Mouse (Mus musculus): ENCODE results near the gene Mb21d2. TPM values are rescaled to one million over a fixed set of nuclear protein-coding genes. Genes with fewer than 3 reads are reported as not detected.

Mb21d2 gene
- polyA plus RNA-seq, 1 experiment from 2014 or later: 5.6 TPM

GRCm38 (mm10) chr16:28930426-28930825 lies 953 bp upstream of the Mb21d2 start:
- Histone ChIP-seq H3K4me3 (ENCODE audit: low read length) (peak overlapping the region; percentile 74), H3K27me3 (ENCODE audit: control insufficient read depth, insufficient read depth, low read depth, low read length) (peaks cover 3% of the 10 kb centered on the region; the same call in 1 of the 2 replicates), H3K9ac (ENCODE audit: low read length) (no peak overlapping the region; the same call in 1 of the 2 replicates), H3K4me1 (replicated peaks; ENCODE audit: control insufficient read depth, insufficient read depth, low read length) (peaks cover 10% of the 10 kb centered on the region), H3K36me3 (ENCODE audit: control insufficient read depth, insufficient read depth, low read length) (no peaks in the 10 kb centered on the region), H3K9me3 (ENCODE audit: control insufficient read depth, low read length) (no peaks in the 10 kb centered on the region), H3K4me2 (ENCODE audit: low read depth, low read length) (peak overlapping the region; percentile 80), H3K27ac (ENCODE audit: low read length) (no peak overlapping the region)
- ATAC-seq (ENCODE audit: low read depth): no peak
- 16% methylated on average over 5 of the region's 5 CpGs for WGBS

GRCm38 (mm10) chr16:28929686-28930291 lies 316 bp upstream of the Mb21d2 start:
- under 1% methylated on average over 54 of the region's 66 CpGs for WGBS
- Histone ChIP-seq H3K36me3 (ENCODE audit: control insufficient read depth, insufficient read depth, low read length) (no peaks in the 10 kb centered on the region), H3K4me1 (replicated peaks; ENCODE audit: control insufficient read depth, insufficient read depth, low read length) (peaks cover 12% of the 10 kb centered on the region), H3K4me3 (ENCODE audit: low read length) (peak overlapping the region; percentile 74), H3K27ac (ENCODE audit: low read length) (peak overlapping the region; percentile 92), H3K4me2 (ENCODE audit: low read depth, low read length) (peak overlapping the region; percentile 80), H3K9ac (ENCODE audit: low read length) (peak overlapping the region; percentile 78), H3K27me3 (ENCODE audit: control insufficient read depth, insufficient read depth, low read depth, low read length) (peaks cover 3% of the 10 kb centered on the region; the same call in 1 of the 2 replicates), H3K9me3 (ENCODE audit: control insufficient read depth, low read length) (no peaks in the 10 kb centered on the region)
- ATAC-seq (ENCODE audit: low read depth): peak; percentile 78

GRCm38 (mm10) chr16:28928466-28928814 lies 1.0 kb downstream of the Mb21d2 start:
- H3K4me2 ChIP-seq (ENCODE audit: low read depth, low read length): peak overlapping the region; percentile 80
- peaks cover 12% of the 10 kb centered on the region for H3K4me1 ChIP-seq (replicated peaks; ENCODE audit: control insufficient read depth, insufficient read depth, low read length)
- 1% methylated on average over 10 of the region's 10 CpGs for WGBS
- peak; percentile 57 for ATAC-seq (ENCODE audit: low read depth)
- H3K4me3 ChIP-seq (ENCODE audit: low read length): peak overlapping the region; percentile 74
- H3K27ac ChIP-seq (ENCODE audit: low read length): peak overlapping the region; percentile 92
- peak overlapping the region; percentile 78 for H3K9ac ChIP-seq (ENCODE audit: low read length)
- H3K27me3 ChIP-seq (ENCODE audit: control insufficient read depth, insufficient read depth, low read depth, low read length): peaks cover 3% of the 10 kb centered on the region; the same call in 1 of the 2 replicates
- no peaks in the 10 kb centered on the region for H3K36me3 ChIP-seq (ENCODE audit: control insufficient read depth, insufficient read depth, low read length)
- H3K9me3 ChIP-seq (ENCODE audit: control insufficient read depth, low read length): no peaks in the 10 kb centered on the region

GRCm38 (mm10) chr16:28927381-28927780 lies 2.1 kb downstream of the Mb21d2 start:
- no peak overlapping the region for H3K27ac ChIP-seq (ENCODE audit: low read length)
- no peak overlapping the region for H3K9ac ChIP-seq (ENCODE audit: low read length)
- 62% methylated on average over 9 of the region's 9 CpGs for WGBS
- no peak for ATAC-seq (ENCODE audit: low read depth)
- no peaks in the 10 kb centered on the region for H3K36me3 ChIP-seq (ENCODE audit: control insufficient read depth, insufficient read depth, low read length)
- no peaks in the 10 kb centered on the region for H3K9me3 ChIP-seq (ENCODE audit: control insufficient read depth, low read length)
- H3K4me2 ChIP-seq (ENCODE audit: low read depth, low read length): no peak overlapping the region
- H3K4me1 ChIP-seq (replicated peaks; ENCODE audit: control insufficient read depth, insufficient read depth, low read length): peaks cover 12% of the 10 kb centered on the region
- H3K27me3 ChIP-seq (ENCODE audit: control insufficient read depth, insufficient read depth, low read depth, low read length): peaks cover 3% of the 10 kb centered on the region; the same call in 1 of the 2 replicates
- H3K4me3 ChIP-seq (ENCODE audit: low read length): no peak overlapping the region

- ATAC-seq (ENCODE audit: low read depth): no peak; the same call in 1 of the 2 replicates
Observed at GRCm38 (mm10) chr16:28919320-28919885, 10.1 kb downstream of the Mb21d2 start.

GRCm38 (mm10) chr16:28915362-28915761 lies 14.1 kb downstream of the Mb21d2 start:
- H3K36me3 ChIP-seq (ENCODE audit: control insufficient read depth, insufficient read depth, low read length): no peaks in the 10 kb centered on the region
- H3K9ac ChIP-seq (ENCODE audit: low read length): no peak overlapping the region
- 76% methylated on average over 7 of the region's 7 CpGs for WGBS
- ATAC-seq (ENCODE audit: low read depth): no peak
- no peak overlapping the region for H3K4me3 ChIP-seq (ENCODE audit: low read length)
- H3K4me2 ChIP-seq (ENCODE audit: low read depth, low read length): no peak overlapping the region
- no peaks in the 10 kb centered on the region for H3K27me3 ChIP-seq (ENCODE audit: control insufficient read depth, insufficient read depth, low read depth, low read length)
- no peaks in the 10 kb centered on the region; the same call in none of the 2 replicates for H3K4me1 ChIP-seq (replicated peaks; ENCODE audit: control insufficient read depth, insufficient read depth, low read length)
- no peak overlapping the region for H3K27ac ChIP-seq (ENCODE audit: low read length)
- no peaks in the 10 kb centered on the region for H3K9me3 ChIP-seq (ENCODE audit: control insufficient read depth, low read length)

More at GRCm38 (mm10) chr16:28919320-28919885, 10.1 kb downstream of the Mb21d2 start:
- no peaks in the 10 kb centered on the region; the same call in 1 of the 2 replicates for H3K4me1 ChIP-seq (replicated peaks; ENCODE audit: control insufficient read depth, insufficient read depth, low read length)
- H3K4me3 ChIP-seq (ENCODE audit: low read length): no peak overlapping the region
- 76% methylated on average over 11 of the region's 11 CpGs for WGBS
- no peaks in the 10 kb centered on the region for H3K36me3 ChIP-seq (ENCODE audit: control insufficient read depth, insufficient read depth, low read length)
- H3K27ac ChIP-seq (ENCODE audit: low read length): no peak overlapping the region
- no peaks in the 10 kb centered on the region for H3K27me3 ChIP-seq (ENCODE audit: control insufficient read depth, insufficient read depth, low read depth, low read length)
- no peak overlapping the region for H3K9ac ChIP-seq (ENCODE audit: low read length)
- no peak overlapping the region for H3K4me2 ChIP-seq (ENCODE audit: low read depth, low read length)
- no peaks in the 10 kb centered on the region for H3K9me3 ChIP-seq (ENCODE audit: control insufficient read depth, low read length)

GRCm38 (mm10) chr16:28914709-28915108 lies 14.8 kb downstream of the Mb21d2 start:
- Histone ChIP-seq H3K36me3 (ENCODE audit: control insufficient read depth, insufficient read depth, low read length) (no peaks in the 10 kb centered on the region), H3K9ac (ENCODE audit: low read length) (no peak overlapping the region), H3K27me3 (ENCODE audit: control insufficient read depth, insufficient read depth, low read depth, low read length) (no peaks in the 10 kb centered on the region), H3K27ac (ENCODE audit: low read length) (no peak overlapping the region), H3K9me3 (ENCODE audit: control insufficient read depth, low read length) (no peaks in the 10 kb centered on the region), H3K4me2 (ENCODE audit: low read depth, low read length) (no peak overlapping the region), H3K4me3 (ENCODE audit: low read length) (no peak overlapping the region), H3K4me1 (replicated peaks; ENCODE audit: control insufficient read depth, insufficient read depth, low read length) (no peaks in the 10 kb centered on the region; the same call in none of the 2 replicates)
- 72% methylated on average over 1 of the region's 1 CpGs for WGBS
- no peak for ATAC-seq (ENCODE audit: low read depth)

- ATAC-seq (ENCODE audit: low read depth): no peak
- Histone ChIP-seq H3K4me3 (ENCODE audit: low read length) (no peak overlapping the region; the same call in 1 of the 2 replicates), H3K4me1 (replicated peaks; ENCODE audit: control insufficient read depth, insufficient read depth, low read length) (peaks cover 2% of the 10 kb centered on the region), H3K4me2 (ENCODE audit: low read depth, low read length) (peak overlapping the region; percentile 27; the same call in 1 of the 2 replicates), H3K9ac (ENCODE audit: low read length) (0 out of 2 replicates have a peak overlapping the region, but pooled peaks have one; percentile 18), H3K27ac (ENCODE audit: low read length) (no peak overlapping the region), H3K36me3 (ENCODE audit: control insufficient read depth, insufficient read depth, low read length) (no peaks in the 10 kb centered on the region), H3K9me3 (ENCODE audit: control insufficient read depth, low read length) (no peaks in the 10 kb centered on the region), H3K27me3 (ENCODE audit: control insufficient read depth, insufficient read depth, low read depth, low read length) (no peaks in the 10 kb centered on the region)
- WGBS: 46% methylated on average over 15 of the region's 15 CpGs
Observed at GRCm38 (mm10) chr16:28911414-28912050, 17.9 kb downstream of the Mb21d2 start.

Measured in lung, embryonic 16.5 days (tissue).